Mouse (Mus musculus): Measurements from ENCODE around the gene Bcas1. TPM values are rescaled to one million over a fixed set of nuclear protein-coding genes. Genes with fewer than 3 reads are reported as not detected.

Gene Bcas1
- total RNA-seq, 2 experiments from 2014 or later = 0.50 to 0.89 TPM

DNA sequence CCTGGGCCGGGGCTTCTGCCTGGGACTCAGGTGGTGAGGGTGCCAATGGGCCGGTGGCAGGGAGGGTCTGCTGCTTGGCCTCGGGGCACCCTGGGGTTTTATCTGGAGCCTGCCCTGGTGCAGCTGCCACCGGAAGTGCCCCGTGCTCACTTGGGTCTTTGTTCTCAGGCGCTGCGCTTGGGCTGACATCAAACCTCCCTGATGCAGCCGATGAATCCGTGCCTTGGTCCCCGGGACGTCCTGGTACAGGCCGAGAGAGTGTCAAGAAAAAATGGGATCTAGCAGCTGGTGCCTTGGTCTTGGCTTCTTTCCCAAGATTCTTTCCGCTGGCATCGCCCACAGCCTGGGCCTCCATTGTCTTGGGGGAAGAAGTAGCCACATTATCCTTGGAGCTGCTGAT lies 21.2 kb downstream of the Bcas1 start:
- DNase-seq = no peak
- intact Hi-C loops (cut with DNase I) = no loop called here
- Histone ChIP-seq H3K4me3 (no peak overlapping the region), H3K27ac (no peak overlapping the region)
- no peak for TF ChIP-seq CTCF (IDR thresholded peaks at IDR 0.05)

DNA sequence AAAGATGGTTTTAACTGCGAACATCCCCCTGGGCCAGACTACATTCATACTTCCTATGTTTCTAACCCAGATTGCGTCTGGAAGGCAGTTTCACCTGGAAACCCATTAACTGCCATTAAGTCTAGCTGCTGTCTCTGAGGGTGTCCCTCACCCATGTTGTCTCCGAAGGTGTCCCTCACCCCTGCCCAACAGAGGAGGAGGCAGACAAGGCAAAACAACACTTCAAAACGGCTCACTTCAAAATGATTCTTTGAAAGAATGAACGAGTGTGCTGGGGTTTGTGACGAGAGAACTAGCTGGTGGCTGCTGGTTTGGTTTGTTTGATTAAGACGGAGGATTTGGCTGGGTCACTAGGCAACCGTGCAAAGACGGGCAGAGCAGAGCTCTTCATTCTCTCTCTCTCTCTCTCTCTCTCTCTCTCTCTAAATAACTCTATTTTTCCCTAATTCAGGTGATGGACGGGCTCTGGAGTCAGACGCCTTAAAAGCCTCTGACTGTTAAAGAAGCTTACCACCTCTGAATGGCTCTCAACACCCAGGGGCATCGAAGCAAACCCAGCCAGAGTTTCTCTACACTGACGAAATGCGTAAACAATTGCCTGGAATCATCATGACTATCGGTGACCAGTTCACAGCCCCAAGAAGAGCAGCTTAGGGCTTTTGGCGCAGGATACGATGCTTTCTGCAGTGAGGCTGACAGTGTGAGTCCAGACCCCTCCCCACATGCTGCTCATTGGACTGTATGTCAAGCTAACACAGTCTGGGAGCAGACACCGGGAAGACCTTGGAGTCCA lies 22.7 kb downstream of the Bcas1 start:
- Histone ChIP-seq H3K27ac (no peak overlapping the region), H3K4me3 (no peak overlapping the region)
- DNase-seq = no peak
- TF ChIP-seq CTCF (IDR thresholded peaks at IDR 0.05) = no peak
- intact Hi-C loops (cut with DNase I) = loop anchor here (5.0 kb wide), 2 partner anchors 288 to 303 kb away; no protein-coding TSS in a partner anchor

DNA sequence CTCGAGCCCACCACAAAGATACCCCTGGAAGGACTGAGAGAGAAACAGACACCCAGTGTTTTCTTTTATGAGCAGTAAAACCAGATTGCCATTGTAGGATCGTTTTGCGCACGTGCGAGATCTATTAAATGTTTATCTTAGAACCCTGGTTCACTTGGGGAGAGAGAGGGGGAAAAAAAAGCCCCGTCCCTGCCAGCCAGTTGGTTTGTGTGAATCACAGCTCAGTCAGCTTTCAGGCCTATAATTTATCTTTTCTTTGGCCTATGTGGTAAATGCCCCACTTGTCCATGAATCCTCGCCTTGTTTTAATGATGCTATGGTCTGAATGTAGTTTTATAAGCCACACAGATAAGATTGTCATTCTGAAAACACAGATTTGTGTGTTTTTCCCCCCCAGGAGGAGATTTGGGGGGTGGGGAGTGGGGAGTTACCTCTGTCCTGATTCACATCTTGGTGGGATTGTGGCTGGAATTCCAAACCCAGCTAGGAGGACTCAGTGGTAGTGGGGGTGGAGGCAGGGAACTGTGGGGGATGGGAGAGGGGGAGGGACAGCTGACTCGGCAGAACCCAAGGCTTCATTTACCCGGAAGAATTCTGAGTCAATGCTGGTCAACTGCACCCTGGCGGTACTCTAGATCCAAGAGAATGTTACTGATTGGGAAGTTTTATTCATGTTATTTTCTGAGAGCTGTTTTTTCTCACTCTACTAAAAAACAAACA lies 23.8 kb downstream of the Bcas1 start:
- intact Hi-C loops (cut with DNase I) = loop anchor here (5.0 kb wide), 2 partner anchors 287 to 302 kb away; no protein-coding TSS in a partner anchor
- no peak for TF ChIP-seq CTCF (IDR thresholded peaks at IDR 0.05)
- Histone ChIP-seq H3K4me3 (no peak overlapping the region), H3K27ac (no peak overlapping the region)
- DNase-seq = no peak

DNA sequence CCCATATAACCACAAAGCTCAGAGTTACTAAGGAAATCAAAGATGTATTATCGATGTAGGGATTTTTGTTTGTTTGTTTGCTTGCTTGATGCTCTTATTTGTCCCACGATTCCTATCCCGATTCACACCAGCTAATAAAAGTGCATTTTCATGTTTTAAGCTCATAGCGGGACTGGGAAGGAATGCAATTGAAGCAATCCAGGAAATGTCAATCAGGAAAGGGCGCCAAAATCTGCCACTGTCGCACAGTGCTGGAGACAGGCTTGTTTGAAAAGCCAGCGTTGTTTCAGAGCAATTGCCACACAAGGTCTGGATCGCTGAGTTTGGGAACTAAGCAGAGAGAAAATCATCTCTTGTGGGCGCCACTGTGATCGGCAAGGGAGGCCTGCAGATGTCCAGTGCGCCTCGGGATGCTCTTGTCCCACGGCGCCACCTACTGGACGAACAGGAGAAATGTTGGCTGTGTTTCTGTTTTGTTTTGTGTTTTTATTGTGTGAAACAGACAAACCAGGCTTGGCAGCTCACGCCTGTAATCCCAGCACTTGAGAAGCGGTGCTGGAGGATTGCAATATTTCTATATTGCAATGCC lies 26.3 kb downstream of the Bcas1 start:
- peak; percentile 93 for TF ChIP-seq CTCF (IDR thresholded peaks at IDR 0.05)
- peak; percentile 76 for DNase-seq
- intact Hi-C loops (cut with DNase I) = loop anchor here (1.0 to 5.0 kb wide), 3 partner anchors 46 to 299 kb away; no protein-coding TSS in a partner anchor
- Histone ChIP-seq H3K27ac (no peak overlapping the region), H3K4me3 (peak overlapping the region; percentile 55)

DNA sequence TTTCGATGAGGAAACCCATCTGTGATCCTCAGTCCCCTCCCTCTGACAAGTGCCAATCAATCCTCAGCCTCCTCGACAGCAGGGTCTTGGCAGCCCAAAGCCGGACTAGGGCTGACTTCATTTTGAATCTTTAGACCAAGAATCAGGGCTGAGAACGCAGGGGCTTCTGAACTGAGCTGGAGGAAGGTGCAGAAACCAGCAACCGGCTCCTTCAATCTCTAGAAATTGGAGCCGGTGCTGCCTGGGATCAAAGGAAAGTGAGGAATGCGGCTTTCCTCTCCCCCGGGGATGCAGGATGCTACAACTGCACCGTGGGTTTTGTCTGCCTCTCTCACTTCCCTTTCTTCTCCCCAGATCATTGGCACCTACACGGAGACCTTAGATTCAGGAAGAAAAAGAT lies 27.0 kb downstream of the Bcas1 start:
- TF ChIP-seq CTCF (IDR thresholded peaks at IDR 0.05) = no peak
- intact Hi-C loops (cut with DNase I) = loop anchor here (1.0 to 5.0 kb wide), 3 partner anchors 45 to 298 kb away; no protein-coding TSS in a partner anchor
- Histone ChIP-seq H3K27ac (no peak overlapping the region), H3K4me3 (peak overlapping the region; percentile 55; the same call in 1 of the 2 replicates)
- DNase-seq = no peak

DNA sequence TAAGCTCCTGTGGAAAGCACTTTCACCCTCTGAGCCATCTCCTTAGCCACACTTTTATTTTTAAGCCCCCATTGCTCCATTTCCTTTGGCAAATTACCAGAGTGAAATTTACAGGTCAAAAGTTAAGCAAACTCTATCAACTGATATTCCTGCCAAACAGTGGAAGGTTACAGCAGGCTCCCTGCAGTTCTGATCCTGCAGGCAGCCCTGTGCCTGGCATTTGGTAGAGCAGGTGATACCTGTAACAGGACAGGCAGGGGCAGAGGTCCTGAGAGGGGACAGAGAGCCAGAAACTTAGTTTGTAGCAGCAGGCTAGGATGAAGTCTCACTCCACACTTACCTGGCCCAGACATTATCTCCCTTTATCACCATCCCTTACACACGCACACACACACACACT lies 35.7 kb downstream of the Bcas1 start:
- intact Hi-C loops (cut with DNase I) = no loop called here
- Histone ChIP-seq H3K27ac (no peak overlapping the region), H3K4me3 (no peak overlapping the region)
- TF ChIP-seq CTCF (IDR thresholded peaks at IDR 0.05) = no peak
- no peak for DNase-seq

DNA sequence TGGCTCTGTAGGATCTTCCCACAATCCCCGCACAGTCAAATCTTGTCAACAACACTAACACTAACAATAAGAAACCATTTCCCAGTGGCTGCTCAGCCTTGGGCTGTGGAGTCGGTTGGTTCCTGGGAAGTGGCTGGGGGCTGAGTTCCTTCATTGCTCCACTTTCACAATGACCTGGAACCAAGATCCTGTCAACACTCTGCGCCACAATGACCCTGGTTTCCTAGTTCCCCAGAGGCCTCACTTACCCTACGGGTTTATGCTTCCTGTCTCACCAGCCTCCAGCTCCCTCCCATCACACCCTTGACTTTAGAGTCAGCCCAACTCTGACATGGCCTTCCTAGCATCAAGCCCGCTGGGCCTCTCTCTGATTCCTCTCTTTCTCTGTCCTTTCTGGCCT lies 39.3 kb downstream of the Bcas1 start:
- Histone ChIP-seq H3K27ac (no peak overlapping the region), H3K4me3 (no peak overlapping the region)
- DNase-seq = no peak
- intact Hi-C loops (cut with DNase I) = no loop called here
- no peak for TF ChIP-seq CTCF (IDR thresholded peaks at IDR 0.05)

DNA sequence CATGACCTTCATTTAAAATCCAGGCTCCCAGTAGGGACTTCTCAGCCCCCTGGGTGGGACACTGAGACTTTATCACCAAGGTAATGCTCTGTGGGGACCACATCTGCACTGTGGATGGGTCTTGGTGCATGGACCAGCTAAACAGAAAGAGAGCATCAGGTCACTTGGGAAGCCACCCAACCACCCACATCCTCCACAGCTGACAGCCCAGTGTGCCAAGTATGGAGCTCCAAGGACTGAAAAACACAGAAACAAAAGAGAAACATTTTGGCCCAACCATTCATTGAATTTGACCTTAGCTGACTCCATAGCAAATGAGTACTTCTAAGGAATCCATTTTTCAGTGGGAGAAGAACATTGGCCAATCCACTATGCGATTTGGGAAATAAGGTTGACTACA lies 42.1 kb downstream of the Bcas1 start:
- H3K27ac ChIP-seq = no peak overlapping the region
- intact Hi-C loops (cut with DNase I) = no loop called here
- peak; percentile 25 for DNase-seq
- no peak overlapping the region for H3K4me3 ChIP-seq
- TF ChIP-seq CTCF (IDR thresholded peaks at IDR 0.05) = no peak

DNA sequence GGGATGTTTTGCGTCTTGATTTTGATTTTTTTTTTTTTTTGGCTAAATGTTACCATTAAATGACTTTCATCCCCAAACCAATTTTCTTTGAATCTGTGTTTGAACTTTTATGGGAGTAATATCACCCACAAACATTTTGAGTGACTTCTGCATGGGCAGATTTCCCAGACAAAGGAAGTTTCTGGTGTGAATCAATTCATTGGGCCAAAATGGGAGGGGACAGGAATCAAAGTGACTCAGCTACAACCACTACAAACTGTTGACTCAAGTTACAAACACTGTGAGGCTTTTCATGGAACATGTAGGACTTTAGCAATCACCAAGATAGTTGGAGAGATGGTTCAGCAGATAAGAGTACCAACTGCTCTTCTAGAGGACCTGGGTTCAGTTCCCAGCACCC lies 42.9 kb downstream of the Bcas1 start:
- no peak overlapping the region for H3K4me3 ChIP-seq
- no peak for DNase-seq
- no peak for TF ChIP-seq CTCF (IDR thresholded peaks at IDR 0.05)
- intact Hi-C loops (cut with DNase I) = no loop called here
- H3K27ac ChIP-seq = no peak overlapping the region

DNA sequence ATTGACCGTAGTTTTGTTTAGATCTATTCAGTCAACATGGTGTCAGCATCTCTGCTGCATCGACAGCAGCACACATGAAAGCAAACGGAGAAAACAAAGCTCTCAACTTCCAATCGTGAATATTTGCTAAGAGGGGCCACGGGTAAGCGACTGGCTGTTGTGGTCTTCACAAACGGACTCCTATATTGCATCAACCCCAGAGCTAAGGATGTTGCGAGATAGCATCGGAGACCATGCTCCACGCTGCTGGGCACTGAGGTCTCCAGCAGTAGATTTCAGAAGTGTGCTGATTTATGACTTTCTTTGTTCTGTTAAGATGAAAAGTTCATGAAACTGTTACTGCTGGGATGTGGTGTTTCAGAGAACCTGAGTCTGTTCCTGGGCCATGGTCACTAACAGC lies 54.3 kb downstream of the Bcas1 start:
- intact Hi-C loops (cut with DNase I) = no loop called here
- DNase-seq = no peak
- no peak overlapping the region for H3K4me3 ChIP-seq

DNA sequence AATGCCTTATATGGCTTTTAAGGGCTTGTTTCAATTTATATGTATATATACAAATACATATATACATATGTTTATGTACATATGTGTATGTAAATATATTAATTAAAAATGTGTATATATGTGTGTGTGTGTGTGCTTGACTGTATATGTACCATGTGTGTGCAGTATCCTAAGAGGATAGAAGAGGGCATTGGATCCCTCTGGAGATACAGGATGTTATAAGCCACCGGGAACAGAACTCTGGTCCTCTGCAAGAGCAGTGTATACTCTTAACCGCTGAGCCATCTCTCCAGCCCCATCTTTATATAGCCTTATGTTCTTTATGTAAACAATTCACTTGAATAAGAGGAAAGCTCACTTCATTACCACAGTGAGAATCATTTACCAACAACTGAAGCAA lies 62.0 kb downstream of the Bcas1 start:
- no peak for TF ChIP-seq CTCF (IDR thresholded peaks at IDR 0.05)
- H3K4me3 ChIP-seq = no peak overlapping the region
- DNase-seq = no peak
- intact Hi-C loops (cut with DNase I) = no loop called here
- H3K27ac ChIP-seq = no peak overlapping the region

More for the DNA sequence above, 54.3 kb downstream of the Bcas1 start:
- H3K27ac ChIP-seq = no peak overlapping the region
- TF ChIP-seq CTCF (IDR thresholded peaks at IDR 0.05) = no peak

DNA sequence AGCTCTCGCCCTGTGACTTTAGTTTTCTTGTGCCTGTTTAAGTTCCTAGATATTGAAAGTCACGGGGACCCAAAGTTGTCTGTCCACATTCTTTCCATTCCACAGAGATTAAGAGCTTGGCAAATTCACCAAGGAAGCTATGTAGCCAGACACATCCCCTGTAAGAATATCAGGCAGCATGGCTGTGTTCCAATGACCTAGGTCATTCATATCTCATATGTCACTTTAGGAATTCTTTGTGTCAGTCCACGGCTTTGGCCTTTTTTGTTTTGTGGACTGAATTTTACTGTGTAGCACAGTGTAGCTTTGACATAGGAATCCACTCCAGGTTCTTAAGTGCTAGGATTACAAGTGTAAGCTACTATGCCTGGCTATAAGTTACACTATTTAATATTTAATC lies 62.4 kb downstream of the Bcas1 start:
- TF ChIP-seq CTCF (IDR thresholded peaks at IDR 0.05) = no peak
- intact Hi-C loops (cut with DNase I) = no loop called here
- Histone ChIP-seq H3K27ac (no peak overlapping the region), H3K4me3 (no peak overlapping the region)
- DNase-seq = no peak

All from gastrocnemius, adult 2 months (tissue).